Mouse (Mus musculus): ENCODE data around the gene Cpne8. TPM values are rescaled to one million over a fixed set of nuclear protein-coding genes. Genes with fewer than 3 reads are reported as not detected.
A peak's percentile ranks its signal among the peaks of the same experiment; 100 is the strongest.

Cpne8 gene
- polyA plus RNA-seq (2012; rRNA removed): 1.4 and 3.8 TPM in 2 replicates

DNA sequence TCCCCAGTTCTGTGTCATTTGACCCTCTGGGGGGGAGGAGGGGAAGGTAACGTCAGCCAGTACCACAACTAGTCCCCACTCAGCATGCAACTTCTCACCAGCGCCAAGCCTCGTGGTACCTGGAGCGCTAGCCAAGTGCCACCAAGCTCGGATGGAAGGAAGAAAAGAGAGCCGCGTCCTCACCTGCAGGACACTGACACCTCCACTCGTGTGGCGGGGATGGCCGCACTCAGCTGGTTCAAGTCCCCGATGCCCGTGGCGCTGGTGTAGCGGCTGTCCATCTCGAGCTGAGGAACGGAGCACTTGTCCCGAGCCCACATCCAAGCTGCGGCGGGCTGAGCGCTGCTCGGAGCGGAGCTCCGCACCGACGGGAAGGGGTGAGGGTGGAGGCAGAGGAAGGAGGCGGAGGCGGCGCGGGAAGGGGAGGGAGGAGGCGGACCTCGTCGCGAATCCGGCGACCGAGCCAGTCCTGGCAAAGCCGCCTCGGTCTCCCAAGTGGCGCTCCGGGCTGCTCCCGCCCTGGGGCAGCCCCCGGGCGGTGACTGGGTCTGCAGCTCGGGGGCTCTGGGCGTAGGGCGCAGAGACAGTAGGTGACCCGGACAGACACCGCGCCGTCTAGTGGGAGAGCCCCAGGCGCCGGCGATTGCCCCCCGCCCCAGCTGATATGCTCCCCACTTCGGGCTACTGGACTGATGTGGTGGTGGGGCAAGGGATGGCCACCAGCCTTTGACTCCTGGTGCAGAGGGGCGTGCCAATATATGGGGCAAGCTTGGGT is at the start of gene Cpne8:
Cpne8 (minus strand) TSS at position 448 of the 775 bp plus-strand sequence.
- TF ChIP-seq CTCF (IDR thresholded peaks at IDR 0.05; ENCODE audit: extremely low read depth, insufficient read length, insufficient replicate concordance, low read depth, low read length) (no peak), POLR2A (IDR thresholded peaks at IDR 0.05; ENCODE audit: low read depth, low read length) (no peak)
- Histone ChIP-seq H3K27me3 (ENCODE audit: control insufficient read depth, insufficient read depth, low read length) (no peaks in the 10 kb centered on the region), H3K4me1 (ENCODE audit: control insufficient read depth, insufficient read depth, insufficient read length, low read length) (no peaks in the 10 kb centered on the region), H3K36me3 (ENCODE audit: control insufficient read depth, insufficient read depth, low read length) (no peaks in the 10 kb centered on the region), H3K4me3 (ENCODE audit: low read depth, low read length) (peak within 1 kb of the TSS; percentile 64), H3K27ac (ENCODE audit: insufficient read depth, low read depth, low read length) (no peak within 1 kb of the TSS)
- 1% methylated on average over 52 of the region's 56 CpGs for whole genome bisulfite sequencing

DNA sequence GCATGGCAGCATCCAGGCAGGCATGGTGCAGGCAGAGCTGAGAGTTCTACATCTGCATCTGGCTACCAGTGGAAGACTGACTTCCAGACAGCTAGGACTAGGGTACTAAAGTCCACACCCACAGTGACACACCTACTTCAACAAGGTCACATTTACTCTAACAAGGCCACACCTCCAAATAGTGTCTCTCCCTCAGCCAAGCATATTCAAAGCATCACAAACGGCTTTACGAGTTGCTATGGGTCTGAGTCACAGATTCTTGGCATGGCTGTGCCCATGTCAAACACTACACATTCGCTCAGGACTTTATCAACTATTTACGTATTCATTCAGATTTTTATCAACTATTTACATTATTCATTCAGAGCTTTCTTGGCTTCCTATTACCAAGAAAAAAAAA is 38.5 kb upstream of the Cpne8 start:
- WGBS: 27% methylated on average over 4 of the region's 4 CpGs

GRCm38 (mm10) chr15:90709296-90709695 is 30.1 kb upstream of the Cpne8 start:
- TF ChIP-seq POLR2A (IDR thresholded peaks at IDR 0.05; ENCODE audit: low read depth, low read length) (no peak), CTCF (IDR thresholded peaks at IDR 0.05; ENCODE audit: extremely low read depth, insufficient read length, insufficient replicate concordance, low read depth, low read length) (no peak)
- H3K4me1 ChIP-seq (ENCODE audit: control insufficient read depth, insufficient read depth, insufficient read length, low read length): no peaks in the 10 kb centered on the region
- H3K27me3 ChIP-seq (ENCODE audit: control insufficient read depth, insufficient read depth, low read length): no peaks in the 10 kb centered on the region
- WGBS: 66% methylated on average over 7 of the region's 7 CpGs
- H3K4me3 ChIP-seq (ENCODE audit: low read depth, low read length): no peak overlapping the region
- no peaks in the 10 kb centered on the region for H3K36me3 ChIP-seq (ENCODE audit: control insufficient read depth, insufficient read depth, low read length)
- no peak overlapping the region for H3K27ac ChIP-seq (ENCODE audit: insufficient read depth, low read depth, low read length)

More for the DNA sequence above, 38.5 kb upstream of the Cpne8 start:
- Histone ChIP-seq H3K36me3 (ENCODE audit: control insufficient read depth, insufficient read depth, low read length) (no peaks in the 10 kb centered on the region), H3K27ac (ENCODE audit: insufficient read depth, low read depth, low read length) (no peak overlapping the region), H3K4me3 (ENCODE audit: low read depth, low read length) (no peak overlapping the region), H3K4me1 (ENCODE audit: control insufficient read depth, insufficient read depth, insufficient read length, low read length) (no peaks in the 10 kb centered on the region), H3K27me3 (ENCODE audit: control insufficient read depth, insufficient read depth, low read length) (no peaks in the 10 kb centered on the region)
- TF ChIP-seq CTCF (IDR thresholded peaks at IDR 0.05; ENCODE audit: extremely low read depth, insufficient read length, insufficient replicate concordance, low read depth, low read length): no peak

GRCm38 (mm10) chr15:90704314-90704713 is 25.1 kb upstream of the Cpne8 start:
- no peak overlapping the region for H3K27ac ChIP-seq (ENCODE audit: insufficient read depth, low read depth, low read length)
- WGBS: 42% methylated on average over 5 of the region's 5 CpGs
- no peak overlapping the region for H3K4me3 ChIP-seq (ENCODE audit: low read depth, low read length)
- no peaks in the 10 kb centered on the region for H3K4me1 ChIP-seq (ENCODE audit: control insufficient read depth, insufficient read depth, insufficient read length, low read length)
- H3K36me3 ChIP-seq (ENCODE audit: control insufficient read depth, insufficient read depth, low read length): no peaks in the 10 kb centered on the region
- TF ChIP-seq POLR2A (IDR thresholded peaks at IDR 0.05; ENCODE audit: low read depth, low read length) (no peak), CTCF (IDR thresholded peaks at IDR 0.05; ENCODE audit: extremely low read depth, insufficient read length, insufficient replicate concordance, low read depth, low read length) (no peak)
- H3K27me3 ChIP-seq (ENCODE audit: control insufficient read depth, insufficient read depth, low read length): no peaks in the 10 kb centered on the region

DNA sequence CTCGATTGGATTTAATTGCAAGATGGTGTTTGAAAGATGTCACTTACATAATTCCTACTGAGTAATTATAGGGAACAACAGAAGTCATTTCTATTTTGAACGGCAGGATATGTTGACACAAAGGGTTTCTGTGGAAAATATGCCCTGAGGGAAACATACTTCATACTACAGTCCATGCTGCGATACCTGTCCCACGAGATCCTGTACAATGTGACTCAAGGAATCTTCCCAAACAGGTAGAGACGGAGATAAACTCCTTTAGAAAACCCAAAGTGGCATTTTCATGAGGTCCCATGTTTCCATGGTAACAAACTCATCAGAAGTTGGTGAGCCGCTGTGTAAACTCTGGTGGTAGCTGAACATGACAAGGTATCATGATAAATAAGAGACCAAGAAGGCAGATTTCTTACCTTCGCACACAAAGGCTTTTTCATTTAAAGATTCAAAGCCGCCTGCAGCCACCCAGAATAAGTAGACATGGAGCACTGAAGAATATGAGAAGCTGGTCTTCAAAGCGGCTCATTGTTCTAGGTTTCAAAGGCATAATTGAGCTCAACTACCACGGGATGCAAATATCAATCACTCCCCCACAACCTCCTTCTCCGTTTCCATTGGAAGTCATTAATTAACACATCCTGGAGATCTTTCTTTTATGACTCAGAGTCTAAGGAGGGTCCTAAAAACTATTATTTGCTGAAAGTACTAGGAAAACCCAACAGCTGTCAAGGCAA is 24.4 kb upstream of the Cpne8 start:
- H3K4me1 ChIP-seq (ENCODE audit: control insufficient read depth, insufficient read depth, insufficient read length, low read length): no peaks in the 10 kb centered on the region

GRCm38 (mm10) chr15:90686770-90687169 is 7.5 kb upstream of the Cpne8 start:
- Histone ChIP-seq H3K27me3 (ENCODE audit: control insufficient read depth, insufficient read depth, low read length) (no peaks in the 10 kb centered on the region), H3K4me1 (ENCODE audit: control insufficient read depth, insufficient read depth, insufficient read length, low read length) (no peaks in the 10 kb centered on the region), H3K27ac (ENCODE audit: insufficient read depth, low read depth, low read length) (no peak overlapping the region), H3K36me3 (ENCODE audit: control insufficient read depth, insufficient read depth, low read length) (no peaks in the 10 kb centered on the region), H3K4me3 (ENCODE audit: low read depth, low read length) (no peak overlapping the region)
- WGBS: 56% methylated on average over 6 of the region's 6 CpGs
- no peak for TF ChIP-seq CTCF (IDR thresholded peaks at IDR 0.05; ENCODE audit: extremely low read depth, insufficient read length, insufficient replicate concordance, low read depth, low read length)
- TF ChIP-seq POLR2A (IDR thresholded peaks at IDR 0.05; ENCODE audit: low read depth, low read length): no peak

More for the DNA sequence above, 24.4 kb upstream of the Cpne8 start:
- 48% methylated on average over 11 of the region's 11 CpGs for WGBS
- no peaks in the 10 kb centered on the region for H3K36me3 ChIP-seq (ENCODE audit: control insufficient read depth, insufficient read depth, low read length)
- TF ChIP-seq CTCF (IDR thresholded peaks at IDR 0.05; ENCODE audit: extremely low read depth, insufficient read length, insufficient replicate concordance, low read depth, low read length) (no peak), POLR2A (IDR thresholded peaks at IDR 0.05; ENCODE audit: low read depth, low read length) (no peak)
- no peaks in the 10 kb centered on the region for H3K27me3 ChIP-seq (ENCODE audit: control insufficient read depth, insufficient read depth, low read length)
- no peak overlapping the region for H3K27ac ChIP-seq (ENCODE audit: insufficient read depth, low read depth, low read length)
- H3K4me3 ChIP-seq (ENCODE audit: low read depth, low read length): no peak overlapping the region
